Mouse (Mus musculus): ENCODE data around the gene Dennd4c.

The Dennd4c gene

GRCm38 (mm10) chr4:86884945-86885344 is 136.6 kb downstream of the Dennd4c start:
- no peak for DNase-seq (ENCODE audit: low read depth)

- DNase-seq (ENCODE audit: low read depth) = no peak
These were observed 137.4 kb downstream of the Dennd4c start for GRCm38 (mm10) chr4:86885790-86886159.

GRCm38 (mm10) chr4:86886160-86886878 is 138.0 kb downstream of the Dennd4c start:
- peak; percentile 77 for DNase-seq (ENCODE audit: low read depth)

GRCm38 (mm10) chr4:86887879-86888278 is 139.5 kb downstream of the Dennd4c start:
- DNase-seq (ENCODE audit: low read depth) = no peak

- DNase-seq (ENCODE audit: low read depth) = no peak
These were observed 149.1 kb downstream of the Dennd4c start for GRCm38 (mm10) chr4:86897411-86897810.

- DNase-seq (ENCODE audit: low read depth) = no peak
These were observed 150.6 kb downstream of the Dennd4c start for GRCm38 (mm10) chr4:86898791-86899474.
